Mouse (Mus musculus) G1E (cell line): ENCODE measurements around the gene Golt1a.

Experiments
- CTCF ChIP-seq: IDR thresholded peaks from 2 replicates; pipeline ENCODE4 v1.5.1; 2012; ENCODE audit warnings: low read depth, low read length, inconsistent platforms, mixed read lengths
- GATA1 ChIP-seq: IDR thresholded peaks from 2 replicates; pipeline ENCODE4 v1.6.1; 2012; ENCODE audit warnings: borderline replicate concordance, low read length, inconsistent platforms, mixed read lengths
- POLR2AphosphoS5 ChIP-seq: IDR thresholded peaks from 2 replicates; pipeline ENCODE4 v1.6.1; 2012; ENCODE audit warnings: low read depth, low read length, inconsistent platforms; ENCODE audit not compliant: insufficient replicate concordance
- TAL1 ChIP-seq: conservative IDR thresholded peaks from 2 replicates; pipeline ENCODE4 v1.6.1; 2012; ENCODE audit warnings: low read depth, low read length, inconsistent platforms, mixed read lengths

GRCm38 (mm10) chr1:133347226-133347625, 37.6 kb downstream of the Golt1a start:
- TF ChIP-seq CTCF: no peak
- TF ChIP-seq GATA1: no peak
- TF ChIP-seq POLR2AphosphoS5: no peak
- TF ChIP-seq TAL1: no peak
